Mouse (Mus musculus): ENCODE measurements around the gene Reg4. TPM values are rescaled to one million over a fixed set of nuclear protein-coding genes. Genes with fewer than 3 reads are reported as not detected.

Reg4 gene
- polyA plus RNA-seq (2021; fragmentation: Nextera tagmentation): not detected in 2 replicates
- long read RNA-seq, experiment 1: 0 reads
- long read RNA-seq, experiment 2: 0 reads

DNA sequence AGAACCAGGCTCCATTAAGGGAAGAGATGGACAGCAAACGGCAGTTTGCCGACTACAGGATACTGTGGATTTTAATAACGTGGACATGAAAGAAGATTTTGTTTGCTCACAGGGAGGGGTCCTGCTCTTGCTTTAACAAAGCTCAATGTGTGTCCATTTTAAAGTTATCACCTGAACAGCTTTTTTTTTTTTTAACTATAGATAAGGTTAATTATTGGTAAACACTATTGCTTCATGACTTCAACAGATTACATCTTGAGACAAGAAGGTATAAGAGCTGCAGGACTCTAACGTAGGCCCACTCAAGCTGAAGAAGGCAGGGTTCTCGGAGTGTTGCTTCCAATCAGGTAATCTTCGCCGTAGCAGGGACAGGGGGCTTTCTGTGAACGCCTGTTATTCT, at the start of gene Reg4:
Reg4 (plus strand) TSS at position 301 of the 400 bp plus-strand sequence.

DNA sequence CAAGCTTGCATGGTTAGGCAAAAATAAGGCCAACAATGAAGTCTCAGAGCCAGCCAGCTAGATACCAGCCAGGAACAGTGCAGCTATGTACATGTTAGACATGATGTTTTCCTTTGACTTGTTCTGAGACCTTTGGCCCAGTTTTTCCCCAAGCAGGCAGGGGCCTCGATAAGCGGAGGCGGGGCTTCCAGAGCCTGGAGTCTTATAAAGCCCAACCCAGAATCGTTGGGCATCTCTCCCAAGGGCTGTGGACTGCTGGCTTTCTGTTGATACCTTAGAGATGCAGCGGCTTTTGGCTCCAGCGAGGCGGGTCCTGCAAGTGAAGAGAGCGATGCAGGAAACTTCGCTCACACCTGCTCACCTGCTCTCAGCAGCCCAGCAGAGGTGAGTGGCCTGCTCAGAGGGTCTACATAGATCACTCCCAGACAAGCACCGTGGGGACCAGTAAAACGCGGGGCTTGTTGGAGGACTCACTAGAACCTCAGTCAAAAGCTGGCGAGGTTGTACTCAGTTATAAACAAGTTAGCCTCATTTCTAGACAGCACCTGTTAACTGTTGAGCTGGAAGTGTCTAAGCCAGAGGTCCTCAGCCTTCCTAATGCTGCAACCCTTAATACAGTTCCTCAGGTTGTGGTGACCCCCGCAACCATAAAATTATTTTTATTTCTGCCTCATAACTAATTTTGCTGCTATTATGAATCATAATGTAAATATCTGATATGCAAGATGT, 58.4 kb downstream of the Reg4 start, which contains the start of gene Hmgcs2:
Hmgcs2 (plus strand) TSS at position 232 of the 729 bp plus-strand sequence.

Other genes with a start within 250 kb of the Reg4 start
- gene Notch2, start 208.6 kb upstream of the Reg4 start, polyA plus RNA-seq (2021; fragmentation: Nextera tagmentation): 10.0 and 13.6 TPM in 2 replicates
- not detected in 2 replicates for gene Adam30, start 61.5 kb upstream of the Reg4 start, polyA plus RNA-seq (2021; fragmentation: Nextera tagmentation)
- gene Hmgcs2, start 58.3 kb downstream of the Reg4 start, polyA plus RNA-seq (2021; fragmentation: Nextera tagmentation): 5.4 and 6.3 TPM in 2 replicates
- 139 and 162 TPM in 2 replicates for gene Phgdh, start 117.8 kb downstream of the Reg4 start, polyA plus RNA-seq (2021; fragmentation: Nextera tagmentation)
- gene Zfp697, start 160.3 kb downstream of the Reg4 start, polyA plus RNA-seq (2021; fragmentation: Nextera tagmentation): 7.5 and 8.6 TPM in 2 replicates
- gene Gm4450, start 235.0 kb downstream of the Reg4 start, polyA plus RNA-seq (2021; fragmentation: Nextera tagmentation): not detected in 2 replicates

Data from layer of hippocampus, adult 6 months (tissue).